Mouse (Mus musculus) testis, adult 2 months (tissue): Measurements from ENCODE around the gene Tpd52l2.

Experiments used
- CTCF ChIP-seq: fragments of 200-500 bp; IDR thresholded peaks from 2 replicates; pipeline ENCODE4 v1.5.1; 2012; ENCODE audit warnings: low read depth, mild to moderate bottlenecking, inconsistent platforms, low read length, moderate library complexity; ENCODE audit not compliant: control insufficient read depth, insufficient read depth, insufficient replicate concordance
- POLR2A ChIP-seq: fragments of 200-500 bp; IDR thresholded peaks from 2 replicates; pipeline ENCODE4 v1.6.1; 2012; ENCODE audit warnings: low read depth, mild to moderate bottlenecking, inconsistent platforms, low read length, moderate library complexity; ENCODE audit not compliant: control insufficient read depth

GRCm38 (mm10) chr2:181498644-181499043 lies 1.7 kb downstream of the Tpd52l2 start:
- TF ChIP-seq CTCF (no peak), POLR2A (no peak)
